Mouse (Mus musculus) hindbrain, postnatal 0 days (tissue): ENCODE data around the gene Lfng. TPM values are rescaled to one million over a fixed set of nuclear protein-coding genes. Genes with fewer than 3 reads are reported as not detected.

ENCODE experiments used
- ATAC-seq: fragments of 200-750 bp; cut with Nextera tagmentation; 2 replicates; pipeline ENCODE4 v1.8.0; 2017; ENCODE audit warnings: mild to moderate bottlenecking, moderate TSS enrichment, moderate library complexity
- DNase-seq: peaks from one replicate; pipeline ENCODE4 v3.0.0-alpha.2; 2015; ENCODE audit warnings: low spot score
- H3K27ac ChIP-seq: fragments of 300-500 bp; sonication (generic); 2 replicates; pipeline ENCODE4 v1.5.1; 2014; ENCODE audit warnings: mild to moderate bottlenecking
- H3K27me3 ChIP-seq: fragments of 300-500 bp; sonication (generic); 2 replicates; pipeline ENCODE4 v1.6.1; 2014; ENCODE audit warnings: low read length, mixed read lengths; ENCODE audit not compliant: insufficient read depth
- H3K36me3 ChIP-seq: fragments of 300-500 bp; sonication (generic); 2 replicates; pipeline ENCODE4 v1.6.1; 2014; ENCODE audit warnings: low read length, mixed read lengths; ENCODE audit not compliant: insufficient read depth
- H3K4me1 ChIP-seq: fragments of 300-500 bp; sonication (generic); 2 replicates; pipeline ENCODE4 v1.6.1; 2014; ENCODE audit warnings: antibody characterized with exemption, low read length, mixed read lengths; ENCODE audit not compliant: insufficient read depth
- H3K4me2 ChIP-seq: fragments of 300-500 bp; sonication (generic); 2 replicates; pipeline ENCODE4 v1.6.1; 2014; ENCODE audit warnings: low read depth, mild to moderate bottlenecking, low read length, moderate library complexity, mixed read lengths
- H3K4me3 ChIP-seq: fragments of 300-500 bp; sonication (generic); 2 replicates; pipeline ENCODE4 v1.5.1; 2014; ENCODE audit warnings: low read length
- H3K9ac ChIP-seq: fragments of 300-500 bp; sonication (generic); replicated peaks from 2 replicates; pipeline ENCODE4 v1.6.1; 2014; ENCODE audit warnings: mild to moderate bottlenecking, low read length, moderate library complexity, mixed read lengths
- H3K9me3 ChIP-seq: fragments of 300-500 bp; sonication (generic); 2 replicates; pipeline ENCODE4 v1.6.1; 2016; ENCODE audit warnings: low read length, mixed read lengths
- CTCF ChIP-seq: IDR thresholded peaks from 2 replicates; pipeline ENCODE4 v1.5.1; 2016; ENCODE audit warnings: antibody characterized with exemption, control low read depth, low read depth
- WGBS: fragments of 180-500 bp; shearing (Covaris S2); extraction: QIAGEN DNeasy Blood & Tissue Kit; methylation state at CpG from one replicate; pipeline ENCODE4 v1.1.7; 2014; 5-methylcytosine and 5-hydroxymethylcytosine counted together
- polyA plus RNA-seq: library from polyadenylated mRNA; unstranded; fragments of >200 nt; fragmentation: Nextera tagmentation; extraction: Ambion mirVana; gene quantifications from 2 replicates; pipeline ENCODE4 v1.2.1, GENCODE M21; 2015
- total RNA-seq: library from RNA; depleted of rRNA; stranded (reverse); fragments of >200 nt; gene quantifications from 2 replicates; pipeline ENCODE4 v1.2.3, GENCODE M21; 2014

Gene Lfng
- total and polyA plus RNA-seq, 2 experiments from 2014 or later: 29.7 to 81.4 TPM

DNA sequence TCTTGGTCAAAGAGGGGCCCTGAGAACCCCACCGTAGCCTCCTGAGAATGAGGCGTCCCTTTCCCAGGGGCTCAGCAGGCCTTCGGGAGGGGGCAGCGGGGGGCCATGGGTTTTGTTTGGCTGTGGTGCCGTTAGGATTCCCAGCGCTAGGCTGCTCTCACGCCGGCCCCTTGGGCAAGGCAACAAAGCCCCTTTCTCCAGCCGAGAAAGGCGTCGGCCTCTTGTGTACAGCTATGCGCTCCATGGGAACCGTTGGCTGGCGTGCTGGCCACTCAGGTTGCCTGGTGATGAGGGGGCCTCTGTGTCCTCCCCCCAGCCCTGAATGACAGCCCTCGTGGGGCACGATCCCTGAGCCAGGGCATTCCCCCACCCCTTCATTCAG is 1.5 kb downstream of the Lfng start:
- peak; percentile 57 for ATAC-seq
- peak overlapping the region; percentile 62 for H3K4me3 ChIP-seq
- TF ChIP-seq CTCF: no peak
- peak overlapping the region; percentile 83 for H3K27ac ChIP-seq
- H3K36me3 ChIP-seq: 0 out of 2 replicates have a peak, but pooled peaks cover under 1% of the 10 kb centered on the region
- peak overlapping the region; percentile 80 for H3K4me2 ChIP-seq
- peak; percentile 84 for DNase-seq
- no peaks in the 10 kb centered on the region for H3K9me3 ChIP-seq
- peak overlapping the region; percentile 75 for H3K9ac ChIP-seq
- peaks cover 5% of the 10 kb centered on the region; the same call in 1 of the 2 replicates for H3K27me3 ChIP-seq
- peaks cover 11% of the 10 kb centered on the region for H3K4me1 ChIP-seq
- 2% methylated on average over 16 of the region's 16 CpGs for WGBS

DNA sequence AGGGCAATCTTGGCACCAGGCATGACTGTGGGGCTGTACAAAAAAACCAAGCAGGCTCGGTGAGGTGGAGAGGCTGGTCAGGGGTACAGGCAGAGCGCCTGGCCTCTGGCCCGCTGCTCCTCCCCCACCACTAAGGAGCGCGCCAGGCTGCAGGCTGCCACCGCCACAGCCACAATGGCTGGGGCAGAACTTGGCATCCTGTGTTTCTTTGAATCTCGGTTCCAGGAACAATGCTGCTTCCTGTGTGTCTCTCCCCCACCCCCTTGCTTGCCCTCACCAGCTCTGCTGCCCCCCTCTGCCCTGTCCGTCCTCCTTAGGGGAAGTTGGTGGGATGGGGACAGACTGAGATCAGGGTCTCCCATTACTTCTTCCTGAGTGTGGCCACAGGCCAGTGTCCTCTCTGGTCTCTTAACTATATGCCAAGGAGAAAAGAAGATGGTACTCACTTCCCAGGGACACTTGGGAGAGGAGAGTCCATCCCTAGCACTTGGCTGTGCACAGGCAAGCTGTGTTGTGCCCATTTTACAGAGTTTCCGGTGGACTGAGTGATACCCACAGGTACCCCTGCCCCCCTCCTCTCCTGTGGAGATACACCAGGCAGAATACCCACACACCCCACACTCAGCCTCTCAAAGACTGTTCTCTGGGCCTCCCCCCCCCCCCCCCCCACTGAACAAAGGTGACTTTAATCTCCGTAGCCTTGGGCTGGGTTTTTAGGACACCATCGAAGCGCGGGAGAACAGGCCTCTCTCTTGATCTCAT is 2.6 kb downstream of the Lfng start:
- peak overlapping the region; percentile 80 for H3K4me2 ChIP-seq
- peaks cover 11% of the 10 kb centered on the region for H3K4me1 ChIP-seq
- DNase-seq (peak; percentile 82), ATAC-seq (peak; percentile 33; the same call in 1 of the 2 replicates)
- WGBS: 13% methylated on average over 13 of the region's 13 CpGs
- peak overlapping the region; percentile 83 for H3K27ac ChIP-seq
- H3K9me3 ChIP-seq: no peaks in the 10 kb centered on the region
- peak overlapping the region; percentile 75; the same call in 1 of the 2 replicates for H3K9ac ChIP-seq
- TF ChIP-seq CTCF: no peak
- peak overlapping the region; percentile 62 for H3K4me3 ChIP-seq
- H3K27me3 ChIP-seq: peaks cover 5% of the 10 kb centered on the region; the same call in 1 of the 2 replicates
- H3K36me3 ChIP-seq: 0 out of 2 replicates have a peak, but pooled peaks cover 4% of the 10 kb centered on the region

DNA sequence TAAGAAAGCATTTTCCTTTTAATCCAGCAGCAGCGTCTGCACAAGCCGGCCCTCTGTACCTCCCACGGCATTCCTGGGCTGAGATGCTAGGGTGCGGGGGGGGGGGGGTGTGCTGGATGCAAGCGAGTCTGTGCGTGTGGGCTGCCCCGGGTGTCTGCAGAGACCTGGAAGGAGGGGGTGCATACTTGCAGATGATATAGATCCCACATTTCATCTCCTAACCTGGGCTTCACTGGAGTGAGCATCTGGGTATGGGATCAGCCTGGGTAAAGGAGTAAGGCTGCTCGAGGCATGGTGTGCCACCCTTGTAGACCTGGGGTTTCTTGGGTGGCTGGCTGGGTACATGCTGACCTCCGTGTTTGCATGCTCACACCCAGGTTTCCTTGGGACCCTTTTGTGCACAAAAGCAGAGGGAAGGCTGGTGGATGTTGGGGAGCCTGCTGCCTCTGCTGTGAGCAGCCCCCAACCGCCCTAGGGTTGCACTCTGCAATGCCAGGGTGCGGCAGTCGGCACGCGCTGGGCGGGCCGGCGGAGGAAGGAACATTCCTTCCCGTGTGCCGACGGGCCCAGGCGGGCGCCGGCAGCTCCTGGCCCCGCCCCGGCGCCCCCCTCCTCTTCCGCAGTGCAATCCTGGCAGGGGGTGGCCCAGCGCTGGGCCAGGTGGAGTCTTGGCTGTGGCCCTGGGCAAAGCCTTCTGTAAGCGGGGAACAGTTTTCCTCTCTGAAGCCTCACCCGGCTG is 3.3 kb downstream of the Lfng start:
- no peak for TF ChIP-seq CTCF
- 5% methylated on average over 22 of the region's 30 CpGs for WGBS
- ATAC-seq: no peak
- Histone ChIP-seq H3K9ac (peak overlapping the region; percentile 53), H3K27me3 (peaks cover 5% of the 10 kb centered on the region; the same call in 1 of the 2 replicates), H3K4me2 (peak overlapping the region; percentile 80), H3K36me3 (0 out of 2 replicates have a peak, but pooled peaks cover 4% of the 10 kb centered on the region), H3K4me3 (peak overlapping the region; percentile 62), H3K27ac (peak overlapping the region; percentile 83), H3K9me3 (no peaks in the 10 kb centered on the region), H3K4me1 (peaks cover 11% of the 10 kb centered on the region)
- peak; percentile 47 for DNase-seq

DNA sequence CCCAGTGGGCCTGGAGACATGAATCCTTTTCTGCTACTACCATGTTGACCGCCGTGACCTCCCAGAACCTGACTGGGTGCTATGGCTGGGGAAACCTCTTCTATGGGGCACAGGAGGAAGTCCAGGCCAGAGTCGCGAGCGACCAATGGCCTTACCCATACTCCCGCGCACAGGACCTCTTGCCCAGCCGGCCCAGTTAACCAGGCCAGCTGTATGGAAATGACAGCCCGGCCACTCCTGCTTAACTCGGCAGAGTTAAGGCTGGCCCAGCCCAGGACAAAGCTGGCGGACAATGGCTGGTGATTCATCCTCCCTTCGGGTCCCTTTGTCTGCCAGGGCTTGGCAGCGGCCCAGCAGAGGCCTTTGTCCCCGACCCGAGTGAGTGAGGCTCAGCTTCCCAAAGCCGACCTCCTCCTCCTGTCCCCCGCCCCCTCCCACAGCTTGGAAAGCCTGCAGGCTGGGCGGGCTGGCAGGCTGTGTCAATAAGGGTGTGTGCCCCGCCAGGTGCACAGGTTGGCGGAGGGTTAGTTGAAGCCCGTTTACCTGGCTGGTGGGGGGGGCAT is 4.0 kb downstream of the Lfng start:
- H3K9me3 ChIP-seq: no peaks in the 10 kb centered on the region
- WGBS: 18% methylated on average over 21 of the region's 21 CpGs

DNA sequence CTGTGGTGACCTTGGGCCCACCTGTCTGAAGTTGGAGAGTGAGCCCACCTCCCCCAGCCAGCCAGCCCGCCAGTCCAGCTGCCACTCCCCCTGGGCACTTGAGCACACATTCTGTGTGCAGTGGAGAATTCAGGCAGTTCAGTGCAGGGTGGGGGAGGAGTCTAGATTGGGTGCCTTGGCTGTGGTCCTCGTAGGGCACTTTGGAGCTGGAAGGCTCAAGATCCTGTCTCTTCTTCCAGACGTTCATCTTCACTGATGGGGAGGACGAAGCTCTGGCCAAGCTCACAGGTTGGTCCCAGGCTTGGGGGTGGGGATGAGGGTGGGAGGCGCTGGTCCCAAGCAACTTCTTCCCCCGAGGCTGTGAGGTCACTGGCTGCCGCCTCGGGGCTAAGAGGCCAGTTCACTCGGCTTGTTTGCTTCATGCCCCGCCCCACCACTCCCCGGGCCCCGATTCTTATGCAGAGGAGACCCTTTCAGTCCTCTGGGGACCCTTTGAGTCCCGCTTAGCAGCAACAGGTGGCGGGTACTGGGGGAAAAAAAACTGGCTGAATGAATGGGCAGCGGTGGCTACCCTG is 4.6 kb downstream of the Lfng start:
- peaks cover 11% of the 10 kb centered on the region for H3K4me1 ChIP-seq
- H3K4me3 ChIP-seq: peak overlapping the region; percentile 62
- peak overlapping the region; percentile 53; the same call in 1 of the 2 replicates for H3K9ac ChIP-seq
- no peak for TF ChIP-seq CTCF
- H3K9me3 ChIP-seq: no peaks in the 10 kb centered on the region
- WGBS: 12% methylated on average over 15 of the region's 15 CpGs
- peak overlapping the region; percentile 83; the same call in 1 of the 2 replicates for H3K27ac ChIP-seq
- peak overlapping the region; percentile 80 for H3K4me2 ChIP-seq
- peak; percentile 67 for DNase-seq
- ATAC-seq: peak; percentile 11; the same call in 1 of the 2 replicates
- 0 out of 2 replicates have a peak, but pooled peaks cover 4% of the 10 kb centered on the region for H3K36me3 ChIP-seq
- peaks cover 5% of the 10 kb centered on the region; the same call in 1 of the 2 replicates for H3K27me3 ChIP-seq

More for the DNA sequence above, 4.0 kb downstream of the Lfng start:
- Histone ChIP-seq H3K36me3 (0 out of 2 replicates have a peak, but pooled peaks cover 4% of the 10 kb centered on the region), H3K4me3 (peak overlapping the region; percentile 62), H3K4me1 (peaks cover 11% of the 10 kb centered on the region), H3K9ac (peak overlapping the region; percentile 53), H3K27me3 (peaks cover 5% of the 10 kb centered on the region; the same call in 1 of the 2 replicates), H3K4me2 (peak overlapping the region; percentile 80), H3K27ac (peak overlapping the region; percentile 83)
- ATAC-seq (peak; percentile 56), DNase-seq (peak; percentile 89)
- no peak for TF ChIP-seq CTCF

DNA sequence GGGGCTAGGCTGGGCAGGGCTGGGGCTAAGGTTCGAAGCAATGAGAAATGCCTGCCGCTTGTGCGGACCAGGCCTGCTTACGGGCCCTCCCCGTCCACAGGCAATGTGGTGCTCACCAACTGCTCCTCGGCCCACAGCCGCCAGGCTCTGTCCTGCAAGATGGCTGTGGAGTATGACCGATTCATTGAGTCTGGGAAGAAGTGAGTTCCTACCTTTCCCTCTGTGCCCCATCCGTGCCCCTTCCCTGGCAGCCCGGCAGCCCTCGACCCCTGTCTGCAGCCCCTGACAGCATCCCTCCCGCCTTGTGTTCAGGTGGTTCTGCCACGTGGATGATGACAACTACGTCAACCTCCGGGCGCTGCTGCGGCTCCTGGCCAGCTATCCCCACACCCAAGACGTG is 5.1 kb downstream of the Lfng start:
- TF ChIP-seq CTCF: no peak
- Histone ChIP-seq H3K9ac (peak overlapping the region; percentile 53; the same call in 1 of the 2 replicates), H3K4me2 (peak overlapping the region; percentile 80), H3K36me3 (0 out of 2 replicates have a peak, but pooled peaks cover 4% of the 10 kb centered on the region), H3K27ac (peak overlapping the region; percentile 83; the same call in 1 of the 2 replicates), H3K9me3 (no peaks in the 10 kb centered on the region), H3K27me3 (peaks cover 5% of the 10 kb centered on the region; the same call in 1 of the 2 replicates), H3K4me3 (peak overlapping the region; percentile 62), H3K4me1 (peaks cover 11% of the 10 kb centered on the region)
- DNase-seq: no peak
- ATAC-seq: no peak
- WGBS: 34% methylated on average over 18 of the region's 18 CpGs
